Mouse (Mus musculus) forebrain, embryonic 10.5 days (tissue): ENCODE results near the gene Il13ra1. TPM values are rescaled to one million over a fixed set of nuclear protein-coding genes. Genes with fewer than 3 reads are reported as not detected.

Source experiments
- polyA plus RNA-seq: library from polyadenylated mRNA; unstranded; fragments of >200 nt; fragmentation: Nextera tagmentation; extraction: Ambion mirVana; gene quantifications from 2 replicates; pipeline ENCODE4 v1.2.1, GENCODE M21; 2016

Il13ra1 gene
- polyA plus RNA-seq, 1 experiment from 2014 or later, result 2.6 TPM

Other genes starting within 250 kb of the Il13ra1 start
- 20.1 and 21.4 TPM in 2 replicates for gene Dock11, start 223.3 kb upstream of the Il13ra1 start, polyA plus RNA-seq
- gene Zcchc12, start 83.8 kb downstream of the Il13ra1 start, polyA plus RNA-seq, result 10.3 and 11.4 TPM in 2 replicates
- 0.53 and 0.93 TPM in 2 replicates for gene Lonrf3, start 216.2 kb downstream of the Il13ra1 start, polyA plus RNA-seq